Mouse (Mus musculus): ENCODE data around the gene Rxra. TPM values are rescaled to one million over a fixed set of nuclear protein-coding genes. Genes with fewer than 3 reads are reported as not detected.

Rxra gene
- polyA plus RNA-seq, 1 experiment = 16.0 TPM

- no peak for DNase-seq (ENCODE audit: extremely low spot score in 1 of 2, low spot score in 1 of 2)
Measured at GRCm38 (mm10) chr2:27761260-27761995, 85.2 kb downstream of the Rxra start.

GRCm38 (mm10) chr2:27761996-27762340 is 85.7 kb downstream of the Rxra start:
- no peak for DNase-seq (ENCODE audit: extremely low spot score in 1 of 2, low spot score in 1 of 2)

DNA sequence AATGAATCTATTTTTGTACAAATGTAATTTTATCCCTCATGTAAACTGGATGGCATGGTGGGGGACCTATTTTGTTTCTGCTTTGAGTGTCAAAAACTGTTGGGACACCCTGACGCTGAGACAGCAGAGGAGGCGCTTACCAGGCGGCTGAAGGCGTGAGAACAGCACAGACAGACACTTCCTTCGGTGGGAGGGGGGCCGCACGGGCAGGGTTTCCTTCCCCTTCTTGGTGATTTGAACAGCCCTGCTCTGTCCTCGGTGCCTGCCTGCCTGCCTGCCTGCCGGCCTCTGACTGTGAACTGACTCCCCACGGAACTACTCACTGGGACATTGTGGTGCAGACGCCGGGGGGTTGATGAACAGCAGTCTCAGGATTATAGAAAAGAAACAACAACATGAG is 86.3 kb downstream of the Rxra start:
- no peak for DNase-seq (ENCODE audit: extremely low spot score in 1 of 2, low spot score in 1 of 2)

DNA sequence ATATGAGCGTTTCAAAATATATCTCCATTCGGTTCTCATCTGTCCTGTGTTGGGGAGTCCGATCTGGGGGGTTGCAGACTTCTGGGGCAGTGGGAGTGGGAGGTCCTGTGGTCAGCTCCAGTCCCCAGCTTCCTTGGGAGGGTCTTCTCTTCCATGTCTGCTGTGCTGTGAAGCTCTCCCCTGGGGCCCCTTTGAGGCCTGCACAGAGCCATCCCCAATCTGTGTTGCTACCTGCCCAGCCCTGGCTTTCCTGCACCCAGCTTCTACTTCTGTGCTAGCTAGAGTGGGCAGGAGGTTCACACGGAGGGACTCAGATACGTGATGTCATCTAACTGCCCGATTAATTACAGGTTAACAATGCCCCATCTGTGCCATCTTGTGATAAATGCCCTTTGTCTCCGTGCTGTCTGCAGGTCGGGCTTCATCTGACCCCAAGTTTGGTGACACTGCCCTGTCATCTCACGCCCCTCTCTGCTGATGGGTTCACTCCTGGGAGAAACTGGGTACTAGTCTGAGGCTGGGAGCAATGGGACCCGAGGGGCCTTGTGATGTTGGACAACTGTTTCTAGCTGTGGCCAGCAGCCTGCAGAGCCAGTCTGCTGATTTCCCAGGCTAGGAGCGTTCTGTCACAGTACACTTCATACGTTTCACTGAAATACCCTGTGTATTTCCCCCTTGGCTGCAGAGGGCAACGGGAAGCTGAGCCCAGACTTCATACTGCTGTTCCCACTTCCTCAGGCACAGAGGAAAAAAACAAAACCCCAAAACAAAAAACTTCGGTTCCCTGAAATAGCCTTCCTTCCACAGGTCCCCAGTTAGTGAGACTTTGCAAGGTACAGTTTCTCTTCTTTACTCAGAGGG is 86.9 kb downstream of the Rxra start:
- DNase-seq (ENCODE audit: extremely low spot score in 1 of 2, low spot score in 1 of 2) = no peak

DNA sequence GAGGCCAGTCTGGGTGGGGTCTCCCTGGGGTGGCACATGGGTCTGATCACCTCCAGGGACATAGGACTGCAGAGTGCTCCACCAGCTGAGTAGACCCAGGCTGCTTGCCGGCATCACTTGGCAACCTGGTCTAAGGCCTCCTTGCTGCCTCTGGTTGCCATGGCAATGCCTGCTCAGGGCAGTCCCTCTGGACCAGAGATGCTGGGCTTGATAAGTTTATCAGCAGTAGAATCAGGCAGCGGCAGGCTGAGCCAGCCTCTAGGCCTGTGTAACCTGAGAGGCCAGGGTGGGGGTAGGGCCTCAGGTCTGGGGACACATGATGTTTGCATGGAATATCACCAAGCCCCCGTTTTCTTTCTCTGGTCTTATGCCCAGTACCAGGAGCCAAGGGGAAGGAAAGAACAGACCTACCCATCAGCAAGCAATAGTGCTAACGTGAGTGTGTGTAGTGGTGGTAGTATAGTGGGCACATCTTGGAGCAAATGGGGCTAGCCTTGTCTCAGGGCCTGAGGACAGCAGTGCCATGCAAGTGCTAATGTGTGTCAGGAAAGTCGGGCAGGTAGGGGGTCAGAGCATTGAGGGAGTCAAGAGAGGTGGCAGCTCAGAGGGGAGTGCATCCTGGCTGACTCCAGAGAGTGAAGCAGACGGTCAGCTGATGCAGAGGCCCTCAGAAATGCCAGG is 88.2 kb downstream of the Rxra start:
- no peak for DNase-seq (ENCODE audit: extremely low spot score in 1 of 2, low spot score in 1 of 2)

- peak; percentile 49 to 96 for DNase-seq (ENCODE audit: extremely low spot score in 1 of 2, low spot score in 1 of 2)
Measured at GRCm38 (mm10) chr2:27764937-27765319, 88.7 kb downstream of the Rxra start.

- no peak for DNase-seq (ENCODE audit: extremely low spot score in 1 of 2, low spot score in 1 of 2)
Measured at GRCm38 (mm10) chr2:27767773-27768172, 91.5 kb downstream of the Rxra start.

- no peak for DNase-seq (ENCODE audit: extremely low spot score in 1 of 2, low spot score in 1 of 2)
Measured at GRCm38 (mm10) chr2:27769701-27770100, 93.5 kb downstream of the Rxra start.

GRCm38 (mm10) chr2:27770205-27770604 is 94.0 kb downstream of the Rxra start:
- peak in 1 of 2 experiments; percentile 86 for DNase-seq (ENCODE audit: extremely low spot score in 1 of 2, low spot score in 1 of 2)

DNA sequence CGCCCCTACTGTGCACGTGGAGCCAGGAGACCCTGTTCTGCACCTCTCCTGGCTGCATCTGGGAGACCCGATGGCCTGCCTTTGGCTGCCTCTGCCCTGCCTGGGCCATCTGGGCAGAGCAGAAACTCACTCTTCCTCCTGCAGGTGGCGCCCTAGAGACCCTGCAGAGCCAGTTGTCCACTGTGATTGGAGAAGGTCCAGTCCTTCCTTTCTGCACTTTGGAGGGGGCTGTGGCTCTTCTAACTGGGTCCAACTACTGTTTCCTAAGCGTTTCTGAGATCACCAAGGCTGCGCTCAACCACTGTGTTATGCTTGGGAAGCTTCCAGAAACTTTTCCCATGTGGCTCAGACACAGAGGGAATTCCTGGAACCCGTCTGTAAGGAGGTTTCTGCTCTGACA is 95.7 kb downstream of the Rxra start:
- peak; percentile 38 to 87 for DNase-seq (ENCODE audit: extremely low spot score in 1 of 2, low spot score in 1 of 2)

DNA sequence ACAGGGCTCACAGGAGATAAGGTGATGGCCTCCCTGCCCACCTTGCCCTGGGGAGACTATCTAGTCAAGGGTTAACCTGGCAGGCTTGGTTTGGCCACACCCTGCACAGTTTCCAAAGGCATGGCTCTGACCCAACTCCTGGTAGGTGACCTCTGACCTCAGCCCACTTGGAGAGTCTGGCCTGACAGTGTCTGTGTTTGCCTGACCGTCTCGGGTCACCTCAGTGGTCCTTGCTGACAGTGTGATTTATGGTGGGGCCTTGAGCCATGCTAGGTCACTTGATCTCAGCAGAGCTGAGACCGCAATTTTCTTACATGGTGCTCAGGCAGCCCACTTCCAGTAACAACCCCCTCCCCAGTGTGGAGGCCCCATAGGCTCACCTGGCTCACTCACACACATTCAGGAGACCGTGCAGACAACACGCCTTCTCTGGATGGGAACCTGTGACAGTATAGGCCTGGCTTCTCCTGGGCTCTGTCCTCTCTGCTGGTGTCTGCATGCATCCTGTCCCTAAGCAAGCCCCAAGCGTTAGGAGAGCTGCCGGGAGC is 96.7 kb downstream of the Rxra start:
- no peak for DNase-seq (ENCODE audit: extremely low spot score in 1 of 2, low spot score in 1 of 2)

DNA sequence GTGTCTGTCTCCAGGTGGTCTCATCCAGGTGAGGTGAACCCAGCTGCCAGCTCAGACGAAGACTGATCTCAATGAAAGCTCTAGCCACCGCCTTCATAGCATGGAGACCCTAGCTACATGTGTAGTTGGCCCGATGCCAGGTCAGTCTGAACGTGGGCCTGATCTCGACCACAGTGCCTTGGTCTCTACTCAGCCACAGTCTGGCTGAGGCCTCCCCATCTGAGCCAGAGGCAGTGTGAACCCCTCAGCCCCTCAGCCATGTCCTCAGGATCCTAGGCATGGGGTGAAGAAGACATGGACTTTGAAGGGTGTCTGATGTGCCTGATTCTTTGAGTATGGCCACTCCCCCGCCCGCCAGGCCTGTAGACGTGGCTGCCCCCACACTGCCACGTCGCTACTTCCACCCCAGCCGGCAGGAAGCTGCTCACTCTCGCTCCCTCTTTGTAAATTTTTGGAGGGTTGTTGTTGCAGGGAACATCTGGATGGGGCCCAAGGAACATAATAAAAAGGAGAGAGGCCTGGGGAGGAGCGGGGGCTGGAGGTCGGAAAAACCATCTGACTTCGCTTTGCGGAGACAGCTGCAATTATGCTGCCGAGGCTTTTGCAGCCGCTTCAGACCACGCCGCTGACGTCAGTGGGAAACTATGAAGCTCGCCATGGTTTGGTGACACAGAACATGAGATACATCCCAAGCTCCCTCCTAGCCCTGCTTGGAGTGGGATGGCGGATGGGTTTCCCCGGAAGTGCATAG is 97.9 kb downstream of the Rxra start:
- no peak for DNase-seq (ENCODE audit: extremely low spot score in 1 of 2, low spot score in 1 of 2)

DNA sequence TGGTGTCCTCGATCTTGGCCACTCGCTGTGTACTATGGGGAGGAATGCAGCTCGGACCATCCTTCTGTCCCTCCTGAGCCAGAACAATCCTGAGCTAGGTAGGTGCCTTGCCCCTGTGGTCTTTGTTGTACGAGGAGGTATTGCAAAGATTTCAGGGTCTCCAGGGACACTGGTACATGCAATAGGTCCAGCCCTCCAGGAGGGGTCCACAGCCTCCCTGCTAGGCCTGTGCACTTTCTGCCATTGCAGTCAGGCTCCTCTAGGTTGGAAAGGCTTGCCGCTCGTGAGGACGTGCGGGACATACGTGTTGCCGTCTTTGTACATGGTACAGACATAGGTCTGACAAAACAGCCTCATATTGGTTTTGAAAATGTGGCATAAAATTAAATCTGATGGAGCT is 98.8 kb downstream of the Rxra start:
- no peak for DNase-seq (ENCODE audit: extremely low spot score in 1 of 2, low spot score in 1 of 2)

DNA sequence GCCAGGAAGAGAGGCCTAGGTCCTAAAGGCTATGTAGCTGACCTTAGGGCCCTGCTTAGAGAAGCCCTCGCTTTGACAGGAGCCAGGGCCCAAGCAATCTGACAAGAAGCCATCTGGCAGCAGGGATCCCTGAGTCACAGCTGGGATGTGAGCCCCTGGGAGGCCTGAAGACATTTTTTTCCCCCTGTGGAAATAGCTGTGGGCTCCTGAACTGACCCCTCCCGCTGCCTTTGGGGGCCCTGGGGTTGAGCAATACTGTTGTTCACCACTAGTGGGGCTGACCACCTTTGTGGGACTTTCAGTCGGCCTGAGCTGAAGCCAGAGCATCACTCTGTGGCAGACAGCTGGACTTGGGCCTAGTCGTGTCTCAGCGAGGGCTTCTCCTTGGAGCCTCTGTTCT is 99.4 kb downstream of the Rxra start:
- no peak for DNase-seq (ENCODE audit: extremely low spot score in 1 of 2, low spot score in 1 of 2)

GRCm38 (mm10) chr2:27777756-27778155 is 101.5 kb downstream of the Rxra start:
- no peak for DNase-seq (ENCODE audit: extremely low spot score in 1 of 2, low spot score in 1 of 2)

- DNase-seq (ENCODE audit: extremely low spot score in 1 of 2, low spot score in 1 of 2) = no peak
Measured at GRCm38 (mm10) chr2:27778289-27778688, 102.0 kb downstream of the Rxra start.

DNA sequence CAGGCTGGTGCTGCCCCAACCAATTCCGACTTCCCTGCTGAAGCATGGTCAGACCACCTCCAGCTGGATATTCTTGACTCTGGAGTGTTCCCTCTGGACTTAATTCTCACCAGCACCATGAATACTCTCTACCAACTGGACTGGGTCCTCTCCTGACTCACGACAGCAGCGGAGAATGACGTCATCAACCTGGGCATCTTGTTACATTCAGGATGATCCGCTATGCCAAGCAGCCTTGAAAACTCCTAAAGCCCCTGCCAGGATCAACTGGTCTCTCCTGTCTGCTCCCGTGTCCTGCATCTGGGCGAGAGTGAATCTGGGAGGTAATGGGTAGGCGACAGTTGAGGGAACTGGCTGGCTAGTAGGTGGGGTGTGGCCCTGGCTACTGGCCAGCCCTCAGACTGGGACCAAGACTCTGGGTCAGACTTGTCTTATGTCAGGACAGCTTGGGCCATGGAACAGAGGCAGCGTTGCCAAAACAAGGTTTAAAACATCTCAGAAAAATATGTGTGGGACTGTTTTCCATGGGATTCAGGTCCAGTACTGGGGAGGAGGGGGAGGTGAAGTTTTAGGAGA is 103.1 kb downstream of the Rxra start:
- DNase-seq (ENCODE audit: extremely low spot score in 1 of 2, low spot score in 1 of 2) = no peak

DNA sequence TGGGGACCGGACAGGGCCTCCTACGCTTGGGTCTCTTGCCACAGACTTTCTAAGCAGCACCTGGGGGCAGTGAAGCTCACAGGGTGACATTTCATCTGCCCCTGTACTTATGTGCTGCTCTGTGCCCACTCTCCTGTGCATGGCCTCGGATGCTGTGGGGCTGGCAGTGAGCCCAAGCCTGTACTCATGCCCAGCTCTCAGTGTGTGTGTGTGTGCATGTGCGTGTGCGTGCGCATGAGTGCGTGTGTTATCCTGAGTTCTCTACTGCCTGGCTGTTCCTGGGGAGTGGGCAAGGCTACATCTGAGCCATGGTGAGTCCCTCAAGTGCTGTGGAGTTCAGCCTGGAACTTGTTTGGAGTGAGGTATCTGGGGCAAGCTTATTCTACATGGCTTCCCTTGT is 103.9 kb downstream of the Rxra start:
- no peak for DNase-seq (ENCODE audit: extremely low spot score in 1 of 2, low spot score in 1 of 2)

- peak in 1 of 2 experiments; percentile 42 for DNase-seq (ENCODE audit: extremely low spot score in 1 of 2, low spot score in 1 of 2)
Measured at GRCm38 (mm10) chr2:27785363-27785762, 109.1 kb downstream of the Rxra start.

- peak; percentile 44 to 64 for DNase-seq (ENCODE audit: extremely low spot score in 1 of 2, low spot score in 1 of 2)
Measured at GRCm38 (mm10) chr2:27785973-27786417, 109.8 kb downstream of the Rxra start.

Data from frontal cortex, adult 2 months (tissue).